Mouse (Mus musculus) MEL (cell line): ENCODE results near the gene Rsrp1. TPM values are rescaled to one million over a fixed set of nuclear protein-coding genes. Genes with fewer than 3 reads are reported as not detected.

Experiments used
- DNase-seq: peaks from one replicate; pipeline ENCODE4 v3.0.0; 2011; ENCODE audit warnings: low read depth, low spot score
- H3K27ac ChIP-seq: 2 replicates; pipeline ENCODE4 v1.5.1; 2012; ENCODE audit warnings: low read depth, mild to moderate bottlenecking, control low read depth, low read length, moderate library complexity; ENCODE audit not compliant: control insufficient read depth
- H3K27me3 ChIP-seq, 2 experiments: fragments of 150-350 bp in 1 of 2; sonication (generic) in 1 of 2; 2 replicates each; pipeline ENCODE4 v1.6.1; 2012; ENCODE audit warnings: low read length in 2 of 2, mild to moderate bottlenecking in 2 of 2, improper control_type of control experiment in 1 of 2, moderate library complexity in 1 of 2; ENCODE audit not compliant: insufficient read depth in 2 of 2, control insufficient read depth in 1 of 2
- H3K36me3 ChIP-seq, 2 experiments: 2 replicates each; pipeline ENCODE4 v1.6.1; 2012 to 2014; ENCODE audit warnings: low read length in 2 of 2, improper control_type of control experiment in 1 of 2, inconsistent platforms in 1 of 2, mild to moderate bottlenecking in 1 of 2; ENCODE audit not compliant: insufficient read depth in 2 of 2, control insufficient read depth in 1 of 2
- H3K4me1 ChIP-seq, 2 experiments: fragments of 150-350 bp in 1 of 2; sonication (generic) in 1 of 2; 2 replicates each; pipeline ENCODE4 v1.6.1; 2012; ENCODE audit warnings: low read length in 2 of 2, improper control_type of control experiment in 1 of 2, mild to moderate bottlenecking in 1 of 2; ENCODE audit not compliant: insufficient read depth in 2 of 2, control insufficient read depth in 1 of 2
- H3K4me3 ChIP-seq, 2 experiments: fragments of 150-350 bp in 1 of 2; sonication (generic) in 1 of 2; 2 replicates each; pipeline ENCODE4 v1.5.1; 2012; ENCODE audit warnings: low read depth in 2 of 2, low read length in 2 of 2, mild to moderate bottlenecking in 2 of 2, moderate library complexity in 2 of 2, control low read depth in 1 of 2, improper control_type of control experiment in 1 of 2; ENCODE audit not compliant: control insufficient read depth in 1 of 2, insufficient read depth in 1 of 2
- H3K79me2 ChIP-seq: 2 replicates; pipeline ENCODE4 v1.6.1; 2012; ENCODE audit warnings: mild to moderate bottlenecking, low read length, moderate library complexity; ENCODE audit not compliant: control insufficient read depth, poor library complexity, insufficient read depth
- H3K9ac ChIP-seq: 2 replicates; pipeline ENCODE4 v1.6.1; 2012; ENCODE audit warnings: low read depth, mild to moderate bottlenecking, control low read depth, low read length, moderate library complexity; ENCODE audit not compliant: control insufficient read depth, poor library complexity, severe bottlenecking
- H3K9me3 ChIP-seq: fragments of 150-350 bp; sonication (generic); replicated peaks from 2 replicates; pipeline ENCODE4 v1.6.1; 2012; ENCODE audit warnings: mild to moderate bottlenecking, low read length, improper control_type of control experiment, moderate library complexity; ENCODE audit not compliant: insufficient read depth
- BHLHE40 ChIP-seq: IDR thresholded peaks from 2 replicates; pipeline ENCODE4 v1.6.1; 2012; ENCODE audit warnings: low read depth, mild to moderate bottlenecking, inconsistent platforms, low read length, improper control_type of control experiment, borderline replicate concordance
- CHD1 ChIP-seq: IDR thresholded peaks from 2 replicates; pipeline ENCODE4 v1.6.1; 2012; ENCODE audit warnings: low read depth, mild to moderate bottlenecking, inconsistent platforms, low read length, improper control_type of control experiment
- CTCF ChIP-seq, 3 experiments: IDR thresholded peaks in 2 of 3; conservative IDR thresholded peaks in 1 of 3; 2 replicates each; pipeline ENCODE4 v1.5.1; 2011 to 2012; ENCODE audit warnings: low read length in 3 of 3, low read depth in 2 of 3, mild to moderate bottlenecking in 2 of 3, improper control_type of control experiment in 1 of 3, inconsistent platforms in 1 of 3, mixed read lengths in 1 of 3, moderate library complexity in 1 of 3; ENCODE audit not compliant: control insufficient read depth in 1 of 3, insufficient read depth in 1 of 3, poor library complexity in 1 of 3, severe bottlenecking in 1 of 3
- E2F4 ChIP-seq: IDR thresholded peaks from 2 replicates; pipeline ENCODE4 v1.6.1; 2011; ENCODE audit warnings: low read depth, low read length, improper control_type of control experiment, borderline replicate concordance
- ELF1 ChIP-seq: IDR thresholded peaks from 2 replicates; pipeline ENCODE4 v1.6.1; 2014; ENCODE audit warnings: low read depth, mild to moderate bottlenecking, inconsistent platforms, low read length, improper control_type of control experiment, moderate library complexity
- EP300 ChIP-seq, 2 experiments: IDR thresholded peaks; 2 replicates each; pipeline ENCODE4 v1.6.1; 2011; ENCODE audit warnings: improper control_type of control experiment in 2 of 2, low read length in 2 of 2, low read depth in 1 of 2, mild to moderate bottlenecking in 1 of 2
- ETS1 ChIP-seq: IDR thresholded peaks from 2 replicates; pipeline ENCODE4 v1.6.1; 2012; ENCODE audit warnings: low read depth, mild to moderate bottlenecking, inconsistent platforms, low read length, improper control_type of control experiment, moderate library complexity
- GABPA ChIP-seq: IDR thresholded peaks from 2 replicates; pipeline ENCODE4 v1.6.1; 2012; ENCODE audit warnings: low read depth, mild to moderate bottlenecking, inconsistent platforms, low read length, improper control_type of control experiment, moderate library complexity
- GATA1 ChIP-seq: IDR thresholded peaks from 2 replicates; pipeline ENCODE4 v1.6.1; 2011; ENCODE audit warnings: low read depth, low read length, improper control_type of control experiment
- HCFC1 ChIP-seq: IDR thresholded peaks from 2 replicates; pipeline ENCODE4 v1.6.1; 2012; ENCODE audit warnings: low read depth, mild to moderate bottlenecking, inconsistent platforms, low read length, improper control_type of control experiment, moderate library complexity
- KAT2A ChIP-seq: conservative IDR thresholded peaks from 2 replicates; pipeline ENCODE4 v1.6.1; 2012; ENCODE audit warnings: low read depth, low read length, improper control_type of control experiment, inconsistent platforms
- MAFK ChIP-seq: IDR thresholded peaks from 2 replicates; pipeline ENCODE4 v1.6.1; 2011; ENCODE audit warnings: low read depth, mild to moderate bottlenecking, low read length, improper control_type of control experiment, borderline replicate concordance
- MAX ChIP-seq: IDR thresholded peaks from 2 replicates; pipeline ENCODE4 v1.6.1; 2011; ENCODE audit warnings: low read length, improper control_type of control experiment
- MAZ ChIP-seq: IDR thresholded peaks from 2 replicates; pipeline ENCODE4 v1.6.1; 2012; ENCODE audit warnings: low read depth, mild to moderate bottlenecking, inconsistent platforms, low read length, improper control_type of control experiment
- MEF2A ChIP-seq: IDR thresholded peaks from 2 replicates; pipeline ENCODE4 v1.6.1; 2014; ENCODE audit warnings: low read depth, mild to moderate bottlenecking, inconsistent platforms, low read length, improper control_type of control experiment; ENCODE audit not compliant: poor library complexity, insufficient replicate concordance, severe bottlenecking; ENCODE audit errors: extremely low read depth
- MXI1 ChIP-seq: IDR thresholded peaks from 2 replicates; pipeline ENCODE4 v1.6.1; 2011; ENCODE audit warnings: mild to moderate bottlenecking, low read depth, low read length, improper control_type of control experiment
- MYB ChIP-seq: IDR thresholded peaks from 2 replicates; pipeline ENCODE4 v1.6.1; 2011; ENCODE audit warnings: mild to moderate bottlenecking, low read depth, low read length, improper control_type of control experiment
- MYC ChIP-seq: IDR thresholded peaks from 2 replicates; pipeline ENCODE4 v1.6.1; 2011; ENCODE audit warnings: low read depth, mild to moderate bottlenecking, low read length, improper control_type of control experiment, moderate library complexity
- NELFE ChIP-seq: IDR thresholded peaks from 2 replicates; pipeline ENCODE4 v1.6.1; 2011; ENCODE audit warnings: low read depth, low read length, improper control_type of control experiment
- NRF1 ChIP-seq: IDR thresholded peaks from 2 replicates; pipeline ENCODE4 v1.6.1; 2014; ENCODE audit warnings: low read depth, mild to moderate bottlenecking, inconsistent platforms, low read length, improper control_type of control experiment, moderate library complexity; ENCODE audit not compliant: poor library complexity, insufficient read depth, severe bottlenecking
- POLR2A ChIP-seq, 2 experiments: IDR thresholded peaks; 2 replicates each; pipeline ENCODE4 v1.6.1; 2011 to 2012; ENCODE audit warnings: low read length in 2 of 2, mild to moderate bottlenecking in 2 of 2, control low read depth in 1 of 2, improper control_type of control experiment in 1 of 2, low read depth in 1 of 2, moderate library complexity in 1 of 2; ENCODE audit not compliant: control insufficient read depth in 1 of 2, insufficient read depth in 1 of 2, poor library complexity in 1 of 2
- POLR2AphosphoS2 ChIP-seq: IDR thresholded peaks from 2 replicates; pipeline ENCODE4 v1.6.1; 2011; ENCODE audit warnings: low read length, improper control_type of control experiment
- POLR2AphosphoS5 ChIP-seq: IDR thresholded peaks from 2 replicates; pipeline ENCODE4 v1.6.1; 2012; ENCODE audit warnings: low read depth, borderline replicate concordance, mild to moderate bottlenecking, inconsistent platforms, low read length, moderate library complexity, mixed read lengths
- RAD21 ChIP-seq: IDR thresholded peaks from 2 replicates; pipeline ENCODE4 v1.6.1; 2011; ENCODE audit warnings: mild to moderate bottlenecking, low read depth, low read length, improper control_type of control experiment
- RCOR1 ChIP-seq: IDR thresholded peaks from 2 replicates; pipeline ENCODE4 v1.6.1; 2012; ENCODE audit warnings: low read depth, mild to moderate bottlenecking, inconsistent platforms, low read length, improper control_type of control experiment
- SIN3A ChIP-seq: IDR thresholded peaks from 2 replicates; pipeline ENCODE4 v1.6.1; 2012; ENCODE audit warnings: low read length, improper control_type of control experiment, inconsistent platforms
- SMC3 ChIP-seq: IDR thresholded peaks from 2 replicates; pipeline ENCODE4 v1.6.1; 2011; ENCODE audit warnings: low read depth, low read length, improper control_type of control experiment
- TAL1 ChIP-seq: IDR thresholded peaks from 2 replicates; pipeline ENCODE4 v1.6.1; 2012; ENCODE audit warnings: mild to moderate bottlenecking, inconsistent platforms, low read length, moderate library complexity, mixed read lengths
- TBP ChIP-seq: IDR thresholded peaks from 2 replicates; pipeline ENCODE4 v1.8.0; 2011; ENCODE audit warnings: low read depth, low read length, improper control_type of control experiment
- TCF12 ChIP-seq: IDR thresholded peaks from 2 replicates; pipeline ENCODE4 v1.6.1; 2014; ENCODE audit warnings: low read depth, mild to moderate bottlenecking, inconsistent platforms, low read length, improper control_type of control experiment, moderate library complexity
- UBTF ChIP-seq: IDR thresholded peaks from 2 replicates; pipeline ENCODE4 v1.6.1; 2012; ENCODE audit warnings: low read depth, mild to moderate bottlenecking, inconsistent platforms, low read length, improper control_type of control experiment, moderate library complexity, borderline replicate concordance; ENCODE audit not compliant: insufficient read depth
- USF1 ChIP-seq: IDR thresholded peaks from 2 replicates; pipeline ENCODE4 v1.6.1; 2014; ENCODE audit warnings: low read depth, mild to moderate bottlenecking, inconsistent platforms, low read length, improper control_type of control experiment, moderate library complexity
- USF2 ChIP-seq, 2 experiments: IDR thresholded peaks; 2 replicates each; pipeline ENCODE4 v1.6.1; 2011 to 2012; ENCODE audit warnings: improper control_type of control experiment in 2 of 2, low read length in 2 of 2, borderline replicate concordance in 1 of 2, inconsistent platforms in 1 of 2, low read depth in 1 of 2, mild to moderate bottlenecking in 1 of 2; ENCODE audit not compliant: insufficient read depth in 1 of 2
- ZC3H11A ChIP-seq: IDR thresholded peaks from 2 replicates; pipeline ENCODE4 v1.6.1; 2012; ENCODE audit warnings: low read depth, mild to moderate bottlenecking, inconsistent platforms, low read length, improper control_type of control experiment
- ZKSCAN1 ChIP-seq: IDR thresholded peaks from 2 replicates; pipeline ENCODE4 v1.6.1; 2012; ENCODE audit warnings: low read depth, mild to moderate bottlenecking, inconsistent platforms, low read length, improper control_type of control experiment, moderate library complexity
- ZNF384 ChIP-seq: IDR thresholded peaks from 2 replicates; pipeline ENCODE4 v1.6.1; 2012; ENCODE audit warnings: low read depth, mild to moderate bottlenecking, inconsistent platforms, low read length, improper control_type of control experiment
- polyA plus RNA-seq, 2 experiments: library from polyadenylated mRNA; stranded (reverse) in 1 of 2; unstranded in 1 of 2; fragments of >175 nt in 1 of 2; fragments of >200 nt in 1 of 2; gene quantifications; 2 replicates each; pipeline versions ENCODE4 v1.2.1 to v1.2.4; 2012; ENCODE audit warnings: low replicate concordance in 2 of 2, low read depth in 1 of 2; ENCODE audit not compliant: insufficient read length in 2 of 2, insufficient read depth in 1 of 2, missing spikeins in 1 of 2
- total RNA-seq: library from RNA; depleted of rRNA; stranded (reverse); fragments of 300-350 nt; gene quantifications from 2 replicates; pipeline ENCODE4 v1.2.3, GENCODE M21; 2012

The Rsrp1 gene
- total and polyA plus RNA-seq, 3 experiments: 59.5 to 110 TPM; not detected in 1

DNA sequence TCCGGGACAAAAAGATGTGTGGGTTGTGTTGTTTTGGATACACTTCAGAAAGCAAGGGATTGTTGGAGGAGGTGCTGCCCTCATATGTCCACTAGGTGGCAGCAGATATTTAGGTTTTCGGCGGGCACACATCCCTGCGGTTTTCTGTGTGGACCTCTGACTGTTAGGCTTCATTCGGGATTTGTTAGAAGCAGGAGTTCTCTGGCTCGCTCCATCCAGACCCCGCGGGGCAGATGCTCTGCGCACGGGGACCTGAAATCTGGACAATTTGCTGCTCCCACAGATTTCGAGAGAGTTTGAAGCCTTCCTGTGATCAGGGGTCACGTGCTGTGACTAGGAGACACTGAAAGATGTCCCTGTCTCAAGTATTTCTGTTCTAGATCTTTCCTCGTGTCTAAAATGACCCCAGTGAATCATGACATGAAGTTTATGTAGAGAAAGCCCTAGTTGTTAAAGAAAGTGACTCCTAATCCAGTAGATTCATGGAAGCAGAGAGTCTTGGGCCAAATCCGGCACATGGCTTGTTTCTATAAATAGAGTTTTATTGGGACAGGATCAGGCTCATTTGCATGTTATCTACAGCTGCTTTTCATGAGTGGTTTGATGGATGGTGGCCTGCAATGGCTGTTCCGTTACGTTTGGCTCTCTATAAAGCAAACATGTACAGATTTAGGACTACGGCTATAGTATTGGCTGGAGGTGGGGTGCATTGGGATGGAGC, 22.8 kb downstream of the Rsrp1 start:
- Histone ChIP-seq H3K79me2 (no peaks in the 10 kb centered on the region), H3K27me3 (peaks cover 3 to 4% of the 10 kb centered on the region in 2 experiments; a peak in 3 of 4 replicates), H3K36me3 (no peaks in the 10 kb centered on the region), H3K4me1 (no peaks in the 10 kb centered on the region), H3K9me3 (no peaks in the 10 kb centered on the region), H3K9ac (peak overlapping the region; percentile 44), H3K27ac (no peak overlapping the region), H3K4me3 (peak overlapping the region; percentile 52 to 69)
- peak; percentile 86 for DNase-seq
- TF ChIP-seq MAX: peak; percentile 83; the same call in 1 of the 2 replicates
- peak; percentile 85 to 96 (median 91) for TF ChIP-seq CTCF (IDR thresholded peaks at IDR 0.05 in 2 of 3, conservative IDR thresholded peaks at IDR 0.05 in 1 of 3; ENCODE audit: control insufficient read depth in 1 of 3, insufficient read depth in 1 of 3, low read depth in 2 of 3, low read length in 3 of 3, poor library complexity in 1 of 3, severe bottlenecking in 1 of 3)
- no peak for TF ChIP-seq TCF12
- TF ChIP-seq E2F4: no peak
- TF ChIP-seq MAZ: no peak
- TF ChIP-seq USF1: peak; percentile 92
- no peak for TF ChIP-seq ZKSCAN1
- TF ChIP-seq POLR2AphosphoS2: no peak
- peak; percentile 90 for TF ChIP-seq BHLHE40
- no peak for TF ChIP-seq ZNF384
- TF ChIP-seq GABPA: no peak
- TF ChIP-seq KAT2A: no peak
- TF ChIP-seq MYC: peak; percentile 78
- no peak for TF ChIP-seq MYB
- peak; percentile 69 for TF ChIP-seq ETS1
- TF ChIP-seq GATA1: peak; percentile 67
- TF ChIP-seq POLR2AphosphoS5: no peak
- no peak for TF ChIP-seq MAFK
- peak; percentile 29; the same call in 1 of the 2 replicates for TF ChIP-seq SIN3A
- TF ChIP-seq TBP: peak; percentile 87
- no peak for TF ChIP-seq TAL1
- no peak for TF ChIP-seq POLR2A (IDR thresholded peaks at IDR 0.05; ENCODE audit: control insufficient read depth in 1 of 2, insufficient read depth in 1 of 2, low read depth in 1 of 2, low read length in 2 of 2, poor library complexity in 1 of 2)
- TF ChIP-seq HCFC1: no peak
- 0 out of 4 replicates have a peak, but pooled peaks of 1 of the 2 experiments have one; percentile 19 for TF ChIP-seq EP300 (IDR thresholded peaks at IDR 0.05; ENCODE audit: low read depth in 1 of 2, low read length in 2 of 2)
- no peak for TF ChIP-seq UBTF
- TF ChIP-seq CHD1: no peak
- no peak for TF ChIP-seq ELF1
- TF ChIP-seq SMC3: peak; percentile 86
- peak; percentile 75 for TF ChIP-seq MEF2A
- peak; percentile 60; the same call in 1 of the 2 replicates for TF ChIP-seq MXI1
- no peak for TF ChIP-seq NRF1
- TF ChIP-seq RAD21: peak; percentile 97
- no peak for TF ChIP-seq NELFE
- TF ChIP-seq ZC3H11A: peak; percentile 85
- TF ChIP-seq RCOR1: peak; percentile 19; the same call in 1 of the 2 replicates
- TF ChIP-seq USF2 (IDR thresholded peaks at IDR 0.05; ENCODE audit: borderline replicate concordance in 1 of 2, insufficient read depth in 1 of 2, low read depth in 1 of 2, low read length in 2 of 2): peak; percentile 18 to 69; a peak in 1 of 4 replicates
